Mouse (Mus musculus) adrenal gland, postnatal 36 days (tissue): ENCODE measurements around the gene Mpp5. TPM values are rescaled to one million over a fixed set of nuclear protein-coding genes. Genes with fewer than 3 reads are reported as not detected.

ENCODE experiments used
- DNase-seq, 2 experiments: peaks; one replicate each; pipeline ENCODE4 v3.0.0; 2021; ENCODE audit warnings: mixed read lengths in 1 of 2
- long read RNA-seq, 2 experiments: library from polyadenylated mRNA; stranded (forward); transcript quantifications; one replicate each; pipeline ENCODE4 v2.0.0; 2021; ENCODE audit warnings: borderline sequencing depth in 2 of 2
- total RNA-seq, 2 experiments: library from RNA; stranded (reverse); gene quantifications; 2 replicates each; pipeline ENCODE4 v1.2.3; 2021

Mpp5 gene
- 10 to 100 TPM; 30.3 to 32.2 TPM for total RNA-seq
- long read RNA-seq, experiment 1, full-length matches to known transcripts = 4 of 20 reads
- long read RNA-seq, experiment 1, partial matches to known transcripts = 7 of 20 reads
- long read RNA-seq, experiment 1, other reads (novel, unspliced or antisense) = 9 of 20 reads
- long read RNA-seq, experiment 2 = 0 reads

GRCm38 (mm10) chr12:78748557-78749377 lies at the start of gene Mpp5:
Mpp5 (plus strand) TSS chr12:78748907.
- peak; percentile 98 for DNase-seq

- no peak for DNase-seq
Measured at GRCm38 (mm10) chr12:78717783-78718182, 30.9 kb upstream of the Mpp5 start.

GRCm38 (mm10) chr12:78727723-78728122 lies 21.0 kb upstream of the Mpp5 start:
- no peak for DNase-seq

- DNase-seq = no peak
Measured at GRCm38 (mm10) chr12:78739633-78740032, 9.1 kb upstream of the Mpp5 start.

GRCm38 (mm10) chr12:78740289-78740688 lies 8.4 kb upstream of the Mpp5 start:
- DNase-seq = no peak

- DNase-seq = peak; percentile 9 to 29
Measured at GRCm38 (mm10) chr12:78746226-78746625, 2.5 kb upstream of the Mpp5 start.

- no peak for DNase-seq
Measured at GRCm38 (mm10) chr12:78747406-78747805, 1.3 kb upstream of the Mpp5 start.

GRCm38 (mm10) chr12:78748113-78748512 lies 594 bp upstream of the Mpp5 start:
- peak; percentile 10 to 14 for DNase-seq

GRCm38 (mm10) chr12:78749378-78749801 lies 683 bp downstream of the Mpp5 start:
- peak; percentile 78 for DNase-seq

GRCm38 (mm10) chr12:78761979-78762378 lies 13.3 kb downstream of the Mpp5 start:
- DNase-seq = no peak

- peak; percentile 32 to 37 for DNase-seq
Measured at GRCm38 (mm10) chr12:78769031-78769713, 20.5 kb downstream of the Mpp5 start.

GRCm38 (mm10) chr12:78773211-78773610 lies 24.5 kb downstream of the Mpp5 start:
- no peak for DNase-seq

GRCm38 (mm10) chr12:78777916-78778315 lies 29.2 kb downstream of the Mpp5 start:
- no peak for DNase-seq

GRCm38 (mm10) chr12:78778423-78779067 lies 29.8 kb downstream of the Mpp5 start:
- no peak for DNase-seq

- no peak for DNase-seq
Measured at GRCm38 (mm10) chr12:78788266-78788873, 39.7 kb downstream of the Mpp5 start.

- DNase-seq = no peak
Measured at GRCm38 (mm10) chr12:78790791-78791190, 42.1 kb downstream of the Mpp5 start.

- peak in 1 of 2 experiments; percentile 13 for DNase-seq
Measured at GRCm38 (mm10) chr12:78794236-78794635, 45.5 kb downstream of the Mpp5 start.

- DNase-seq = no peak
Measured at GRCm38 (mm10) chr12:78800036-78800435, 51.3 kb downstream of the Mpp5 start.

- DNase-seq = no peak
Measured at GRCm38 (mm10) chr12:78801836-78802235, 53.1 kb downstream of the Mpp5 start.

GRCm38 (mm10) chr12:78814437-78814836 lies 65.7 kb downstream of the Mpp5 start:
- DNase-seq = peak in 1 of 2 experiments; percentile 12

GRCm38 (mm10) chr12:78834496-78834895 lies 85.8 kb downstream of the Mpp5 start:
- no peak for DNase-seq

GRCm38 (mm10) chr12:78839906-78840305 lies 91.2 kb downstream of the Mpp5 start:
- DNase-seq = peak in 1 of 2 experiments; percentile 10
